Comparison of ENCODE assay signal across 29 mouse cellular contexts in genomic region chr13:38554210-38554609, GRCm38 (mm10). TPM values are rescaled to one million over a fixed set of nuclear protein-coding genes. Genes with fewer than 3 reads are reported as not detected.
DNase-seq lines count a peak whose midpoint lies in the region; ATAC-seq and TF ChIP-seq lines count a peak whose summit lies in the region.
"Had no signal": no experiment of that assay in that cellular context is flagged by ENCODE, and none has a peak within 500 bp of the region (broad histone marks: within the 10 kb centered on the region; RNA-seq: fewer than 3 reads in every experiment).

No protein-coding gene starts in this region.

- no peak overlapping the region for H3K4me2 ChIP-seq in kidney, embryonic 15.5 days
- no peak overlapping the region for H3K4me2 ChIP-seq in stomach, embryonic 14.5 days (replicated peaks; ENCODE audit: low read depth, low read length)
- H3K4me2 ChIP-seq: hindbrain, embryonic 12.5 days; liver, embryonic 15.5 days; lung, embryonic 15.5 days; midbrain, embryonic 12.5 days; neural tube, embryonic 12.5 days had no signal

- H3K4me1 ChIP-seq in kidney, embryonic 15.5 days, result 0 out of 2 replicates have a peak, but pooled peaks cover 2% of the 10 kb centered on the region
- 0 out of 2 replicates have a peak, but pooled peaks cover 2% of the 10 kb centered on the region for H3K4me1 ChIP-seq in testis, adult 2 months (ENCODE audit: control insufficient read depth, insufficient read depth, low read length)
- H3K4me1 ChIP-seq in stomach, embryonic 14.5 days (ENCODE audit: control insufficient read depth, insufficient read depth, low read length), result no peaks in the 10 kb centered on the region
- H3K4me1 ChIP-seq: hindbrain, embryonic 12.5 days; liver, embryonic 15.5 days; lung, embryonic 15.5 days; midbrain, embryonic 12.5 days; neural tube, embryonic 12.5 days had no signal

- DNase-seq in kidney, adult 11 months, result no peak
- no peak for DNase-seq in testis, postnatal 14 days (ENCODE audit: low spot score)
- no peak for DNase-seq in right cerebral cortex, postnatal 36 days (ENCODE audit: low spot score in 2 of 2)
- DNase-seq in thymus, postnatal 36 days, result no peak
- DNase-seq: adrenal gland, postnatal 14 days; cerebellum, adult 11 months; cerebellum, adult 9-10 months; cerebellum, postnatal 36 days; gastrocnemius, postnatal 25 days; heart, adult 2 months; heart, postnatal 36 days; kidney, adult 18-20 months; kidney, postnatal 14 days; right cerebral cortex, adult 18-20 months; right cerebral cortex, postnatal 4 days had no signal

- H3K9ac ChIP-seq in kidney, embryonic 15.5 days, result no peak overlapping the region
- no peak overlapping the region for H3K9ac ChIP-seq in stomach, embryonic 14.5 days (replicated peaks; ENCODE audit: low read depth, low read length)
- H3K9ac ChIP-seq: hindbrain, embryonic 12.5 days; liver, embryonic 15.5 days; lung, embryonic 15.5 days; midbrain, embryonic 12.5 days; neural tube, embryonic 12.5 days had no signal

- no peak for TF ChIP-seq CTCF in testis, adult 2 months (IDR thresholded peaks at IDR 0.05; ENCODE audit: control insufficient read depth, insufficient read depth, insufficient replicate concordance, low read depth, low read length)

- no peak overlapping the region for H3K4me3 ChIP-seq in kidney, embryonic 15.5 days (replicated peaks)
- peak overlapping the region; percentile 11 for H3K4me3 ChIP-seq in testis, adult 2 months (ENCODE audit: control insufficient read depth, low read depth, low read length)
- H3K4me3 ChIP-seq in stomach, embryonic 14.5 days (ENCODE audit: low read depth, low read length), result no peak overlapping the region
- H3K4me3 ChIP-seq: heart, adult 2 months; hindbrain, embryonic 12.5 days; layer of hippocampus, adult 2 months; liver, embryonic 15.5 days; lung, embryonic 15.5 days; megakaryocyte, embryonic 14.5 days; midbrain, embryonic 12.5 days; myocyte; neural tube, embryonic 12.5 days had no signal

- 0 out of 2 replicates have a peak overlapping the region, but pooled peaks have one; percentile 25 for H3K27ac ChIP-seq in kidney, embryonic 15.5 days
- H3K27ac ChIP-seq in testis, adult 2 months (ENCODE audit: control insufficient read depth, insufficient read depth, low read depth, low read length), result no peak overlapping the region
- no peak overlapping the region for H3K27ac ChIP-seq in stomach, embryonic 14.5 days (ENCODE audit: low read length)
- H3K27ac ChIP-seq: heart, adult 2 months; hindbrain, embryonic 12.5 days; hindbrain, postnatal 0 days; layer of hippocampus, adult 2 months; liver, embryonic 15.5 days; lung, embryonic 15.5 days; midbrain, embryonic 12.5 days; neural tube, embryonic 12.5 days had no signal

- H3K9me3 ChIP-seq in kidney, embryonic 15.5 days (replicated peaks), result no peaks in the 10 kb centered on the region
- no peaks in the 10 kb centered on the region for H3K9me3 ChIP-seq in stomach, embryonic 14.5 days (ENCODE audit: control insufficient read depth, low read depth, low read length)
- H3K9me3 ChIP-seq: hindbrain, embryonic 12.5 days; liver, embryonic 15.5 days; lung, embryonic 15.5 days; midbrain, embryonic 12.5 days; neural tube, embryonic 12.5 days had no signal

- H3K36me3 ChIP-seq in kidney, embryonic 15.5 days, result no peaks in the 10 kb centered on the region
- no peaks in the 10 kb centered on the region for H3K36me3 ChIP-seq in testis, adult 2 months (ENCODE audit: control insufficient read depth, insufficient read depth, low read length)
- H3K36me3 ChIP-seq in stomach, embryonic 14.5 days (ENCODE audit: control insufficient read depth, insufficient read depth, low read length), result no peaks in the 10 kb centered on the region
- H3K36me3 ChIP-seq: hindbrain, embryonic 12.5 days; liver, embryonic 15.5 days; lung, embryonic 15.5 days; midbrain, embryonic 12.5 days; neural tube, embryonic 12.5 days had no signal

- H3K27me3 ChIP-seq in kidney, embryonic 15.5 days, result no peaks in the 10 kb centered on the region
- H3K27me3 ChIP-seq in testis, adult 2 months (ENCODE audit: control insufficient read depth, insufficient read depth, low read length), result no peaks in the 10 kb centered on the region
- no peaks in the 10 kb centered on the region for H3K27me3 ChIP-seq in stomach, embryonic 14.5 days (ENCODE audit: control insufficient read depth, insufficient read depth, low read length)
- H3K27me3 ChIP-seq: hindbrain, embryonic 12.5 days; liver, embryonic 15.5 days; lung, embryonic 15.5 days; midbrain, embryonic 12.5 days; neural tube, embryonic 12.5 days had no signal

- TF ChIP-seq POLR2A in testis, adult 2 months (IDR thresholded peaks at IDR 0.05; ENCODE audit: control insufficient read depth, low read depth, low read length), result no peak

- peak; percentile 73; the same call in 1 of the 2 replicates for ATAC-seq in kidney, embryonic 15.5 days (replicated peaks; ENCODE audit: low FRiP score)
- ATAC-seq in stomach, embryonic 14.5 days (ENCODE audit: insufficient number of reproducible peaks, insufficient read depth, low FRiP score, low read depth), result 0 out of 2 replicates have a peak, but pooled peaks have one; percentile 58
- ATAC-seq: forebrain, embryonic 14.5 days; hindbrain, postnatal 0 days; Patski had no signal

- WGBS in kidney, embryonic 15.5 days, result 51% methylated on average over 3 of the region's 3 CpGs
- WGBS in stomach, embryonic 14.5 days, result 70% methylated on average over 3 of the region's 3 CpGs

RNA-seq across cellular contexts. Expression of gene Txndc5, which starts 25.6 kb away (rescaled TPM):
- 264 and 277 TPM in 2 replicates for polyA plus RNA-seq in kidney, embryonic 15.5 days (2015; fragmentation: Nextera tagmentation; extraction: Ambion mirVana)
- polyA plus RNA-seq in testis, adult 2 months (2012; rRNA removed), result 15.8 and 16.3 TPM in 2 replicates
- 237 and 263 TPM in 2 replicates for polyA plus RNA-seq in stomach, embryonic 14.5 days (2014; fragmentation: Nextera tagmentation; extraction: Ambion mirVana)

Comparison
In these comparisons a context has a peak if more than half of its experiments do, and no peak if none do; other contexts are left out.
1. RNA of gene Txndc5, which starts 25.6 kb away (polyA plus RNA-seq): 264 to 277 TPM in kidney, embryonic 15.5 days and 237 to 263 TPM in stomach, embryonic 14.5 days; 15.8 to 16.3 TPM in testis, adult 2 months; every median in the first group is over 10 times any median in the second.